Mouse (Mus musculus): ENCODE results near the gene Blvrb. TPM values are rescaled to one million over a fixed set of nuclear protein-coding genes. Genes with fewer than 3 reads are reported as not detected.

Gene Blvrb
- total and polyA plus RNA-seq, 2 experiments from 2014 or later: 33.3 to 59.7 TPM

DNA sequence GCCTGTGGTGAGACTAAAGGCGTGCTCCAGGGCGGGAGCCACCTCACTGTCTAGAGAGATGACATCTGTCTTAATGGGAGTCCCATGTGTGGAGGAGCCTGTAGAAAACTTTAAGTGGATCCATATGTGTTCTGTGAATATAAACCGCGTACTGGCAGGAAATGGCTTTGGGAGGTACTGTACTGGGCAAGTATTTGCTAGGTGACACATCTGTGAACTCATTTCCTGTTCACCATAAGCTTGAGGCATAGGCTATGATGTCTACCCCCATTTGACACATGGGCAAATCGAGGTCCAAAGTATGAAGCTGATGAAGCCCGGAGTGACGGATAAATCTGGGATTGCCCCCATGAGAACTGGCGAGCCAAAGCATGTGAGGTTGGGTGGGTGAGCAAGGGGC lies 40.0 kb upstream of the Blvrb start:
- 47% methylated on average over 8 of the region's 8 CpGs for WGBS
- Histone ChIP-seq H3K4me2 (ENCODE audit: low read depth, low read length) (no peak overlapping the region), H3K4me3 (ENCODE audit: low read depth, low read length) (no peak overlapping the region), H3K27me3 (ENCODE audit: control insufficient read depth, insufficient read depth, low read length) (peaks cover 77% of the 10 kb centered on the region), H3K27ac (ENCODE audit: low read depth) (no peak overlapping the region), H3K9me3 (replicated peaks; ENCODE audit: control insufficient read depth, low read length) (peaks cover 9% of the 10 kb centered on the region; the same call in 1 of the 2 replicates), H3K9ac (replicated peaks; ENCODE audit: low read depth, low read length) (no peak overlapping the region), H3K36me3 (replicated peaks; ENCODE audit: control insufficient read depth, insufficient read depth, low read length) (no peaks in the 10 kb centered on the region), H3K4me1 (ENCODE audit: control insufficient read depth, insufficient read depth) (0 out of 2 replicates have a peak, but pooled peaks cover 4% of the 10 kb centered on the region)
- DNase-seq (ENCODE audit: low spot score) (no peak), ATAC-seq (ENCODE audit: insufficient read depth, low read depth) (no peak)
- TF ChIP-seq EP300 (IDR thresholded peaks at IDR 0.05; ENCODE audit: low read depth): no peak
- no peak for TF ChIP-seq CTCF (IDR thresholded peaks at IDR 0.05; ENCODE audit: low read depth)

- Histone ChIP-seq H3K4me2 (ENCODE audit: low read depth, low read length) (peak overlapping the region; percentile 68), H3K9me3 (replicated peaks; ENCODE audit: control insufficient read depth, low read length) (0 out of 2 replicates have a peak, but pooled peaks cover 3% of the 10 kb centered on the region), H3K36me3 (replicated peaks; ENCODE audit: control insufficient read depth, insufficient read depth, low read length) (no peaks in the 10 kb centered on the region), H3K4me1 (ENCODE audit: control insufficient read depth, insufficient read depth) (0 out of 2 replicates have a peak, but pooled peaks cover 4% of the 10 kb centered on the region), H3K4me3 (ENCODE audit: low read depth, low read length) (peak overlapping the region; percentile 46), H3K27me3 (ENCODE audit: control insufficient read depth, insufficient read depth, low read length) (peaks cover 69% of the 10 kb centered on the region), H3K27ac (ENCODE audit: low read depth) (no peak overlapping the region), H3K9ac (replicated peaks; ENCODE audit: low read depth, low read length) (no peak overlapping the region)
- TF ChIP-seq EP300 (IDR thresholded peaks at IDR 0.05; ENCODE audit: low read depth): no peak
- TF ChIP-seq CTCF (IDR thresholded peaks at IDR 0.05; ENCODE audit: low read depth): peak; percentile 65
- under 1% methylated on average over 91 of the region's 96 CpGs for WGBS
- DNase-seq (ENCODE audit: low spot score) (peak; percentile 50), ATAC-seq (ENCODE audit: insufficient read depth, low read depth) (peak; percentile 82)
These were observed 39.2 kb upstream of the Blvrb start for GRCm38 (mm10) chr7:27408379-27409176.

GRCm38 (mm10) chr7:27417151-27417550 lies 30.6 kb upstream of the Blvrb start:
- 53% methylated on average over 2 of the region's 2 CpGs for WGBS
- Histone ChIP-seq H3K36me3 (replicated peaks; ENCODE audit: control insufficient read depth, insufficient read depth, low read length) (no peaks in the 10 kb centered on the region), H3K9me3 (replicated peaks; ENCODE audit: control insufficient read depth, low read length) (no peaks in the 10 kb centered on the region), H3K9ac (replicated peaks; ENCODE audit: low read depth, low read length) (no peak overlapping the region), H3K4me3 (ENCODE audit: low read depth, low read length) (no peak overlapping the region), H3K4me2 (ENCODE audit: low read depth, low read length) (no peak overlapping the region), H3K4me1 (ENCODE audit: control insufficient read depth, insufficient read depth) (no peaks in the 10 kb centered on the region), H3K27ac (ENCODE audit: low read depth) (no peak overlapping the region), H3K27me3 (ENCODE audit: control insufficient read depth, insufficient read depth, low read length) (peaks cover 4% of the 10 kb centered on the region; the same call in 1 of the 2 replicates)
- DNase-seq (ENCODE audit: low spot score) (no peak), ATAC-seq (ENCODE audit: insufficient read depth, low read depth) (no peak)
- no peak for TF ChIP-seq EP300 (IDR thresholded peaks at IDR 0.05; ENCODE audit: low read depth)
- no peak for TF ChIP-seq CTCF (IDR thresholded peaks at IDR 0.05; ENCODE audit: low read depth)

DNA sequence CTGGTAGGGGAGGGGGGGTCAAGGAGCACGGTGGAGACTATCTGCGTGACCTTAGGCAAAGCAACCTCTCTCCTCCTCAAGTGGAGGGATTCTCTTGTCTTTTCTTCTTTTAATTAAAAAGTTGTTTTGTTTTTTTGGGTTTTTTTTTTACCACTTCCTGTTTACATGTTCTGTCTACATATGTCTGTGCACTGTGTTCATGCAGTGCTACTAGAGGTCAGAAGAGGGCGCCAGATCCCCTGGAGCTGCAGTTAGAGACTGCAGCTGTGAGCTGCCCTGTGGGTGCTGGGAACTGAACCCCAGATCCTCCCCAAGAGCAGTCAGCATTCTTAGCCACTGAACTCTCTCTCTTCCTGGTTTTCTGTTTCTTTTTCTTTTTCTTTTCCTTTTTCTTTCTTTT lies 28.7 kb upstream of the Blvrb start:
- Histone ChIP-seq H3K4me2 (ENCODE audit: low read depth, low read length) (no peak overlapping the region), H3K9me3 (replicated peaks; ENCODE audit: control insufficient read depth, low read length) (no peaks in the 10 kb centered on the region), H3K4me3 (ENCODE audit: low read depth, low read length) (no peak overlapping the region), H3K27me3 (ENCODE audit: control insufficient read depth, insufficient read depth, low read length) (peaks cover 4% of the 10 kb centered on the region; the same call in 1 of the 2 replicates), H3K9ac (replicated peaks; ENCODE audit: low read depth, low read length) (no peak overlapping the region), H3K4me1 (ENCODE audit: control insufficient read depth, insufficient read depth) (no peaks in the 10 kb centered on the region), H3K36me3 (replicated peaks; ENCODE audit: control insufficient read depth, insufficient read depth, low read length) (no peaks in the 10 kb centered on the region), H3K27ac (ENCODE audit: low read depth) (no peak overlapping the region)
- no peak for ATAC-seq (ENCODE audit: insufficient read depth, low read depth)
- no peak for DNase-seq (ENCODE audit: low spot score)
- TF ChIP-seq EP300 (IDR thresholded peaks at IDR 0.05; ENCODE audit: low read depth): no peak
- no peak for TF ChIP-seq CTCF (IDR thresholded peaks at IDR 0.05; ENCODE audit: low read depth)
- WGBS: 70% methylated on average over 3 of the region's 3 CpGs

DNA sequence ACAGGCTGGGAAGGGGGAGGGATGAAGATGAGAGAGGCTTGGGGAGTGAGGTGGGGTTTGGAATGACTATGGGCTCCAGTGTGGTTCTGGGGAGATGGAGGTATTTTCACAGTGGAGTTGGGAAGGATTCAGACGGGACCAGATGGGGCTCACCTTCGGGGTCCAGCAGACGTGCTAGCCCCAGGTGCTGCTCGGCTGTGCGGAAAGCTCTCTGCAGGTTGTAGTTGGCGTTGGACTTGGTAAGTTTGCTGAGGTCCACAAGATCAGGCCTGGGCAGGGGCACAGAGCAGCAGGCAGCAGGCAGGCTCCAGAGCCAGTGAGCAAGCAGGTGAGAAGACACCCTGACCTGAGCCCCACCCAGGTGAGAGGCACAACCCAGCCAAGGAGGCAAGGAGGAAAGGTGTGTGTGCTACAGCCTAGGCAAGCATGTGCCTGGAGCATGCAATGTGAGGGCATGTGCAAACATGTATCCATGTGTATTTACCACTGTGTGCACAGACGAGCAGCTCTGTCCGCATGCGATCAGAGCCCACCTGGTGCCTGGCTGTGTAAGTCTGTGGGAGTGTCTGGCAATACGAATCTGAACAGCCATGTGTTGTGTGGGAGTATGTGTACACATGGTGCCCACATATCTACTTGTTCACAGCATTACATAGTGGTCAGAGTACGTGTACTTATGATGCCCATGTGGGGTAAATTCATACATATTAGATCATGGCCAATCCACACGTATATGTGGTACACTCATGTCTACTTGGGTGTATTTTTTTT lies 24.0 kb upstream of the Blvrb start:
- Histone ChIP-seq H3K27me3 (ENCODE audit: control insufficient read depth, insufficient read depth, low read length) (no peaks in the 10 kb centered on the region), H3K9me3 (replicated peaks; ENCODE audit: control insufficient read depth, low read length) (no peaks in the 10 kb centered on the region), H3K9ac (replicated peaks; ENCODE audit: low read depth, low read length) (no peak overlapping the region), H3K4me3 (ENCODE audit: low read depth, low read length) (no peak overlapping the region), H3K36me3 (replicated peaks; ENCODE audit: control insufficient read depth, insufficient read depth, low read length) (no peaks in the 10 kb centered on the region), H3K27ac (ENCODE audit: low read depth) (no peak overlapping the region), H3K4me1 (ENCODE audit: control insufficient read depth, insufficient read depth) (no peaks in the 10 kb centered on the region), H3K4me2 (ENCODE audit: low read depth, low read length) (no peak overlapping the region)
- WGBS: 70% methylated on average over 12 of the region's 12 CpGs
- ATAC-seq (ENCODE audit: insufficient read depth, low read depth) (no peak), DNase-seq (ENCODE audit: low spot score) (no peak)
- TF ChIP-seq CTCF (IDR thresholded peaks at IDR 0.05; ENCODE audit: low read depth): no peak
- TF ChIP-seq EP300 (IDR thresholded peaks at IDR 0.05; ENCODE audit: low read depth): no peak
